Mouse (Mus musculus) large intestine, adult 2 months (tissue): ENCODE measurements around the gene Asgr1. TPM values are rescaled to one million over a fixed set of nuclear protein-coding genes. Genes with fewer than 3 reads are reported as not detected.
A peak's percentile ranks its signal among the peaks of the same experiment; 100 is the strongest.
"Not testable (repeated sequence)": the region's sequence is repeated elsewhere in the genome, so short reads cannot be mapped to it uniquely, and the experiment has no call there.

ENCODE experiments used
- DNase-seq: peaks from one replicate; pipeline ENCODE4 v3.0.0-alpha.2; 2012; ENCODE audit warnings: low read depth, low spot score
- WGBS: fragments of 180-500 bp; shearing (Covaris S2); methylation state at CpG from one replicate; pipeline ENCODE4 v1.1.7; 2018; 5-methylcytosine and 5-hydroxymethylcytosine counted together
- polyA plus RNA-seq: library from polyadenylated mRNA; depleted of rRNA; stranded (reverse); fragments of >200 nt; gene quantifications from 2 replicates; pipeline ENCODE4 v1.2.3, GENCODE M21; 2012

Asgr1 gene
- polyA plus RNA-seq, 1 experiment = not detected

- DNase-seq = no peak
- WGBS = 83% methylated on average over 9 of the region's 9 CpGs
Measured at GRCm38 (mm10) chr11:70057805-70058204, 3.9 kb downstream of the Asgr1 start.

- WGBS = 9% methylated on average over 6 of the region's 6 CpGs
- no peak for DNase-seq
Measured at GRCm38 (mm10) chr11:70059930-70060329, 6.0 kb downstream of the Asgr1 start.

- 71% methylated on average over 3 of the region's 3 CpGs for WGBS
- no peak for DNase-seq
Measured at GRCm38 (mm10) chr11:70063053-70063452, 9.2 kb downstream of the Asgr1 start.

GRCm38 (mm10) chr11:70066701-70067100, 12.8 kb downstream of the Asgr1 start:
- WGBS = 50% methylated on average over 4 of the region's 4 CpGs
- DNase-seq = no peak

GRCm38 (mm10) chr11:70068245-70068644, 14.4 kb downstream of the Asgr1 start:
- no peak for DNase-seq
- 27% methylated on average over 3 of the region's 3 CpGs for whole genome bisulfite sequencing

GRCm38 (mm10) chr11:70070057-70070456, 16.2 kb downstream of the Asgr1 start:
- peak; percentile 77 for DNase-seq

GRCm38 (mm10) chr11:70070603-70071002, 16.7 kb downstream of the Asgr1 start:
- WGBS = 42% methylated on average over 3 of the region's 3 CpGs
- not testable (repeated sequence) for DNase-seq

More at GRCm38 (mm10) chr11:70070057-70070456, 16.2 kb downstream of the Asgr1 start:
- WGBS = 18% methylated on average over 6 of the region's 6 CpGs

- peak; percentile 55 for DNase-seq
- 27% methylated on average over 17 of the region's 17 CpGs for WGBS
Measured at GRCm38 (mm10) chr11:70074379-70075071, 20.6 kb downstream of the Asgr1 start.

GRCm38 (mm10) chr11:70075581-70075980, 21.7 kb downstream of the Asgr1 start:
- DNase-seq = no peak
- 76% methylated on average over 6 of the region's 6 CpGs for WGBS

GRCm38 (mm10) chr11:70077441-70077840, 23.6 kb downstream of the Asgr1 start:
- DNase-seq = no peak

GRCm38 (mm10) chr11:70079175-70079574, 25.3 kb downstream of the Asgr1 start:
- 47% methylated on average over 6 of the region's 6 CpGs for WGBS
- DNase-seq = no peak

More at GRCm38 (mm10) chr11:70077441-70077840, 23.6 kb downstream of the Asgr1 start:
- WGBS = 23% methylated on average over 3 of the region's 3 CpGs

- no peak for DNase-seq
- 29% methylated on average over 7 of the region's 7 CpGs for WGBS
Measured at GRCm38 (mm10) chr11:70079928-70080327, 26.0 kb downstream of the Asgr1 start.

GRCm38 (mm10) chr11:70080803-70081590, 27.1 kb downstream of the Asgr1 start:
- 86% methylated on average over 15 of the region's 15 CpGs for WGBS
- no peak for DNase-seq

- no peak for DNase-seq
- WGBS = 86% methylated on average over 8 of the region's 8 CpGs
Measured at GRCm38 (mm10) chr11:70084563-70084962, 30.7 kb downstream of the Asgr1 start.

GRCm38 (mm10) chr11:70091986-70092783, 38.3 kb downstream of the Asgr1 start, which contains the start of gene Asgr2:
TSS of gene Asgr2 (plus strand) at chr11:70092644.
- no peak for DNase-seq
- WGBS = 66% methylated on average over 12 of the region's 12 CpGs

GRCm38 (mm10) chr11:70097396-70097795, 43.5 kb downstream of the Asgr1 start:
- 67% methylated on average over 11 of the region's 11 CpGs for WGBS
- no peak for DNase-seq

- 92% methylated on average over 2 of the region's 2 CpGs for WGBS
- no peak for DNase-seq
Measured at GRCm38 (mm10) chr11:70099102-70099501, 45.2 kb downstream of the Asgr1 start.

GRCm38 (mm10) chr11:70099809-70100208, 45.9 kb downstream of the Asgr1 start:
- 79% methylated on average over 2 of the region's 2 CpGs for WGBS
- DNase-seq = no peak

GRCm38 (mm10) chr11:70103701-70104315, 49.9 kb downstream of the Asgr1 start:
- no peak for DNase-seq
- WGBS = 61% methylated on average over 14 of the region's 14 CpGs

- WGBS = 48% methylated on average over 8 of the region's 8 CpGs
- DNase-seq = no peak
Measured at GRCm38 (mm10) chr11:70107085-70107484, 53.2 kb downstream of the Asgr1 start.
